Mouse (Mus musculus) heart, embryonic 14.5 days (tissue): ENCODE measurements around the gene Zdhhc1. TPM values are rescaled to one million over a fixed set of nuclear protein-coding genes. Genes with fewer than 3 reads are reported as not detected.

ENCODE experiments used
- ATAC-seq: fragments of 200-750 bp; cut with Nextera tagmentation; 2 replicates; pipeline ENCODE4 v1.8.0; 2017; ENCODE audit warnings: low read depth, moderate TSS enrichment; ENCODE audit not compliant: insufficient number of reproducible peaks, insufficient read depth, low FRiP score
- H3K27ac ChIP-seq, 2 experiments: fragments of 200-500 bp in 1 of 2; fragments of 300-500 bp in 1 of 2; sonication (generic) in 1 of 2; replicated peaks in 1 of 2; 2 replicates each; pipeline ENCODE4 v1.5.1; 2012 to 2014; ENCODE audit warnings: low read depth in 2 of 2, low read length in 2 of 2, control low read depth in 1 of 2, mild to moderate bottlenecking in 1 of 2, mixed read lengths in 1 of 2; ENCODE audit not compliant: control insufficient read depth in 1 of 2, insufficient read depth in 1 of 2
- H3K27me3 ChIP-seq: fragments of 300-500 bp; sonication (generic); 2 replicates; pipeline ENCODE4 v1.6.1; 2014; ENCODE audit warnings: mild to moderate bottlenecking, low read length, control low read depth; ENCODE audit not compliant: control insufficient read depth, insufficient read depth
- H3K36me3 ChIP-seq: fragments of 300-500 bp; sonication (generic); 2 replicates; pipeline ENCODE4 v1.6.1; 2014; ENCODE audit warnings: mild to moderate bottlenecking, control low read depth, low read length, mixed read lengths; ENCODE audit not compliant: control insufficient read depth, insufficient read depth
- H3K4me1 ChIP-seq, 2 experiments: fragments of 200-500 bp in 1 of 2; fragments of 300-500 bp in 1 of 2; sonication (generic) in 1 of 2; 2 replicates each; pipeline ENCODE4 v1.6.1; 2012 to 2014; ENCODE audit warnings: low read length in 2 of 2, control low read depth in 1 of 2, mixed read lengths in 1 of 2; ENCODE audit not compliant: control insufficient read depth in 2 of 2, insufficient read depth in 2 of 2
- H3K4me2 ChIP-seq: fragments of 300-500 bp; sonication (generic); 2 replicates; pipeline ENCODE4 v1.6.1; 2014; ENCODE audit warnings: mild to moderate bottlenecking, low read length
- H3K4me3 ChIP-seq, 2 experiments: fragments of 200-500 bp in 1 of 2; fragments of 300-500 bp in 1 of 2; sonication (generic) in 1 of 2; 2 replicates each; pipeline ENCODE4 v1.5.1; 2012 to 2014; ENCODE audit warnings: low read length in 2 of 2, mild to moderate bottlenecking in 2 of 2, control low read depth in 1 of 2, low read depth in 1 of 2, moderate library complexity in 1 of 2; ENCODE audit not compliant: control insufficient read depth in 1 of 2, insufficient read depth in 1 of 2
- H3K9ac ChIP-seq: fragments of 300-500 bp; sonication (generic); 2 replicates; pipeline ENCODE4 v1.6.1; 2014; ENCODE audit warnings: mild to moderate bottlenecking, low read length
- H3K9me3 ChIP-seq: fragments of 300-500 bp; sonication (generic); 2 replicates; pipeline ENCODE4 v1.6.1; 2016; ENCODE audit warnings: low read length, control low read depth; ENCODE audit not compliant: control insufficient read depth
- WGBS: fragments of 180-500 bp; shearing (Covaris S2); extraction: QIAGEN DNeasy Blood & Tissue Kit; methylation state at CpG from one replicate; pipeline ENCODE4 v1.1.7; 2014; 5-methylcytosine and 5-hydroxymethylcytosine counted together
- polyA plus RNA-seq: library from polyadenylated mRNA; unstranded; fragments of >200 nt; fragmentation: Nextera tagmentation; extraction: Ambion mirVana; gene quantifications from 2 replicates; pipeline ENCODE4 v1.2.1, GENCODE M21; 2014

Zdhhc1 gene
- polyA plus RNA-seq, 1 experiment from 2014 or later = 24.5 TPM

DNA sequence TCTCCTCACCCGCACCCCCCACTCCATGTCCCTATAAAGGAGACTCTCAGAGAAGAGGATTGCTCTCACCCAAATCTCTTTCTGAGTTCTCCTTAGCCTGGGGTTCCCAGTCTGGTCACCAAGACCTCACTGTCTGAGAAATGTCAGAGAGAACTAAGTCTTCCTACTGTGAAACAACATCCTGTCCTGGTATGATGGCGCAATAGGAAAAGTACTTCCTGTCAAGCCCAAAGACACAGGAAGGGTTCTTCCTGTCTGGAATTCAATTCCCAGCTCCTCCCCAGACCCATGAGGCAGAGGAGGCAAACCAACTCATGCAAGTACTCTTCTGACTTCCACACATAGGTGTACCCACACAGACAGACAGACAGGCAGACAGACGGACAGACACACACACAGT is 7.9 kb upstream of the Zdhhc1 start:
- Histone ChIP-seq H3K4me2 (no peak overlapping the region), H3K9ac (no peak overlapping the region), H3K9me3 (no peaks in the 10 kb centered on the region), H3K4me1 (peaks cover 0 to 3% of the 10 kb centered on the region in 2 experiments; a peak in 2 of 4 replicates), H3K4me3 (no peak overlapping the region), H3K36me3 (no peaks in the 10 kb centered on the region), H3K27ac (peak overlapping the region; percentile 62 to 76), H3K27me3 (no peaks in the 10 kb centered on the region)
- WGBS = 86% methylated on average over 3 of the region's 3 CpGs
- 0 out of 2 replicates have a peak, but pooled peaks have one; percentile 13 for ATAC-seq

DNA sequence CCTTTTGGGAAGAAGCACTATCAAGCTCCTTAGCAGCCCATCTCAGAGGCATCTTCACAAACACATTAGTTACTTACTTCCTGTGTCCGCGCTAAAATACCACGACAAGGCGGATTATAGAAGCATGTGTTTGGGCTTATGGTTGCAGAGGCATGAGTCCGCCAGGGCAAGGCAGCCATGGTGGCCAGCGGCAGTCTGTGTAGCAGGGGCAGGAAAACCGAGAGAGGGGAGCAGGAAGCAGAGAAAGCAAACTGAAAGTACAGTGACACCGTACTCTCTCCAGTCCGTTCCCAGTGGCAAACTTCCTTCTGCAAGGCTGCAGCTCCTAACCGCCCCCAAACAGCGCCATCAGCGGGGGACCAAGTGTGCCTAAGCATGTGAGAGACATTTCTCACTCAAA is 3.1 kb upstream of the Zdhhc1 start:
- Histone ChIP-seq H3K9ac (peak overlapping the region; percentile 8; the same call in 1 of the 2 replicates), H3K4me1 (peaks cover 4 to 13% of the 10 kb centered on the region in 2 experiments), H3K9me3 (no peaks in the 10 kb centered on the region), H3K4me2 (peak overlapping the region; percentile 29; the same call in 1 of the 2 replicates), H3K27ac (no peak overlapping the region), H3K36me3 (no peaks in the 10 kb centered on the region), H3K27me3 (no peaks in the 10 kb centered on the region), H3K4me3 (peak overlapping the region in 1 of 2 experiments; percentile 14; a peak in 2 of 4 replicates)
- 56% methylated on average over 12 of the region's 12 CpGs for WGBS
- no peak for ATAC-seq

DNA sequence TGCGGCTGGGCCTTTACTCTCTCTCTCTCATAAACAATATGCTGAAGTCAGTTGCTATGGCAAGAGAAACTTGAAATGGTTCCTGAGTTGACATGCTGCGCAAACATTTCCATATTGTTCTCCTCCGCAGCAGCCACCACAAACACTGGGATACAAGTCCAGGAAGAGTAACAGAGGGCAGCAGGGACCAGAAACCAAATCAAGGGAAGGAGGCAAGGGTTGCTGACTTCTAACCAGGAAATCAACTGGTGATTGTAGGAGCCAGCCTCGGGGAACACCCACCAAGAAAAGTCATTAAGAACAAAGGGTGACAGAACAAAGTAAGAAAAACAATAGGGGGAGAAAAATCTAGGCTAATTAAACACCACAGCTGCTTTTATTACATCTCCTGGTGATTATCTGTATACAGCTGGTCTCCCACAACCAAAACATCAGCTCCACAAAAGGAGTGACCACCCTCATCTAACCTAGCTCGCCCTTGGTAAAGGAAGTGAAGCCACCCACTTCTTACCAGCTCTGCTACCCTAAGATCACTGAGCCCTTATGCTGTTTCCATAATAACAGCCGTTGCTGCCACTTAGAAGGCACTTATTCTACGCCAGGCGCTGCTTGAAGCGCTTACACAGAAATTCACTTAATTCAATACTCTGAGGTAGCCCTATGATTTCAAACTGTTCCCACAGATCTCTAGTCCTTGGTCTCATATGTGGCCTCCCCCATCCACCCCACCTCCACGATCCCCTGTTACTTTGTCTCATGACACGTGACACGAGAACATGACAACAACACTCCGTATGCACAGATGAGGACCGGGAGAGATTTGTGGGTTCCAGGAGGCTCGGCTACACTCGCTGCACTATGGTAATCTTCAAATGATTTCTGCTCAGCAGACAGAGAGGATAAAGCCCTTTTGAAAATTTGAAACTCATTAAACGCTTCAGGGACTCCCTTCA is 1.1 kb downstream of the Zdhhc1 start:
- Histone ChIP-seq H3K27ac (peak overlapping the region in 1 of 2 experiments; percentile 14; a peak in 2 of 4 replicates), H3K27me3 (no peaks in the 10 kb centered on the region), H3K9ac (peak overlapping the region; percentile 91), H3K4me2 (peak overlapping the region; percentile 88), H3K9me3 (no peaks in the 10 kb centered on the region), H3K4me1 (peaks cover 6 to 17% of the 10 kb centered on the region in 2 experiments), H3K4me3 (peak overlapping the region; percentile 89 to 91), H3K36me3 (no peaks in the 10 kb centered on the region)
- ATAC-seq = no peak
- WGBS = 45% methylated on average over 17 of the region's 17 CpGs

DNA sequence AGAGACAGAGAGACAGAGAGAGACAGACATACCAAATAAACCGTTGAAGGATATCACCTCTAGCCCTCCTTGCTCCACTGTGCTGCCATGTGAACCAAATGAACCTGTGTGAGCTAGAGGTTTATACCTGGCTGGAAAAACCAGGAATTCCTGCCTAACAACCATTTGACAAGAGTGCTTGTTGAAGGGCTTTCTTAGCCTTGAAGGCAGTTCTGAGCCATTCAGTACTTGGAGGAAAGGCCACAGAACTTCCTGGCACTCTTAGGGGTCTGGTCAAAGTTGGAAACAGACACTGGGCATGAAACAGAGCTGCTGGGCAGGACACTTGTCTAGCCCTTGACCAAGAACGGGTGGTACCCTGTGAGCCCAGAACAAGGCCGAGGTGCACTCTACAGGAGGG is 2.1 kb downstream of the Zdhhc1 start:
- H3K9ac ChIP-seq = no peak overlapping the region
- 71% methylated on average over 3 of the region's 3 CpGs for WGBS
- no peaks in the 10 kb centered on the region for H3K36me3 ChIP-seq
- no peaks in the 10 kb centered on the region for H3K27me3 ChIP-seq
- H3K9me3 ChIP-seq = no peaks in the 10 kb centered on the region
- H3K27ac ChIP-seq = no peak overlapping the region; a peak in 1 of 4 replicates
- H3K4me1 ChIP-seq = peaks cover 6 to 25% of the 10 kb centered on the region in 2 experiments
- H3K4me3 ChIP-seq = no peak overlapping the region
- no peak overlapping the region for H3K4me2 ChIP-seq
- ATAC-seq = no peak

DNA sequence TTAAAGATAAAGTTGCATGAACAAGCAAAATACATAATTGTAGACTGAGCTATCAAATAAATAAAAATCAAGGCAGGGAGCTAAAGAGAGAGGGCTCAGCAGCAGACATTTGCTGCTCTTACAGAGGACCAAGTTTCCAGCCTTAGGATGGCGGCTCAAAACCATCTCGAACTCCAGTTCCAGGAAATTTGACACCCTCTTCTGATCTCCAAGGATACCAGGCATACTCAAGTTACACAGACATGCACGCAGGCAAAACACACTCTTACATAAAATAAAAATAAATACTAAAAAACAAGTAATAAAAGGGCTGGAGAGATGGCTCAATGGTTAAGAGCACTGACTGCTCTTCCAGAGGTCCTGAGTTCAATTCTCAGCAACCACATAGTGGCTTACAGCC is 3.2 kb downstream of the Zdhhc1 start:
- no peaks in the 10 kb centered on the region for H3K9me3 ChIP-seq
- no peak overlapping the region for H3K27ac ChIP-seq
- H3K27me3 ChIP-seq = no peaks in the 10 kb centered on the region
- H3K36me3 ChIP-seq = no peaks in the 10 kb centered on the region
- WGBS = 34% methylated on average over 3 of the region's 3 CpGs
- H3K9ac ChIP-seq = no peak overlapping the region
- ATAC-seq = no peak
- no peak overlapping the region for H3K4me3 ChIP-seq
- peaks cover 6 to 25% of the 10 kb centered on the region in 2 experiments for H3K4me1 ChIP-seq
- H3K4me2 ChIP-seq = no peak overlapping the region

DNA sequence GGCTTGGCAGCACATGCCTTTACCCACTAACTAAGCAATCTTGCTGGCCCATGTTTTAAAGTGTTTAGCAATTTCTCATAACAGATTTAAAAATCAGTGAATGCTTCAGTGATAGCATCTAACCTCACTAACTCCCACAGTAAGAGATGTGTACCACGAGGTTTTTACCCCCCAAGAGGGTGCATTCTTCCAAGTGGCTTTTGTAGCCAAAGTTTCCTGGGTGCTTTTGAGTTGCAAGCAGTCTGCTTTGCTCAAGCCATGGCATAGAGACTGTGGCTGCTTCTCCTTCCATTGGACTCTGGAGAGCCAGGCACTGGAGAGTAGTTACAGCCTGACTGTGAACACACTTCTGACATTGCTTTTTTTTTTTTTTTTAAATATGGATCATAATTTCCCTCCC is 7.4 kb downstream of the Zdhhc1 start:
- H3K4me1 ChIP-seq = peaks cover 2 to 12% of the 10 kb centered on the region in 2 experiments
- no peak overlapping the region for H3K27ac ChIP-seq
- no peak for ATAC-seq
- WGBS = 46% methylated on average over 1 of the region's 1 CpGs
- peaks cover 10% of the 10 kb centered on the region; the same call in 1 of the 2 replicates for H3K36me3 ChIP-seq
- no peaks in the 10 kb centered on the region for H3K9me3 ChIP-seq
- no peak overlapping the region for H3K9ac ChIP-seq
- no peak overlapping the region for H3K4me2 ChIP-seq
- no peak overlapping the region for H3K4me3 ChIP-seq
- no peaks in the 10 kb centered on the region for H3K27me3 ChIP-seq

DNA sequence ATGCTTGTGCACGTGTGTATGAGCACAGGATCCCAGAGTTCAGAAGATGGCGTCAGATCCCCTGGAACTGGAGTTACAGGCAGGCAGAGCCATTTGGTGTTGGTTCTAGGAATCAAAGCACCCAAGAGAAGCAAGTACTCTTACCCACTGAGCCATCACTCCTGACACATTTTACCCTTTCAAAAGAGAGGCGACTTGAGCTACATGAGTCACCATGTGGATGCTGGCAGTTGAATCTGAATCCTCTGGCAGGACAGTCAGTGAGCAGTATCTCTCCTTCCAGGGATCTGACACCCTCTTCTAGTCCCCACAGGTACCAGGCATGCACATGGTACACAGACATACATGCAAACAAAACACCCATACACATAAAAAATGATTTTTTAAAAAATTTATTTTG is 8.6 kb downstream of the Zdhhc1 start:
- WGBS = 56% methylated on average over 3 of the region's 3 CpGs

More for the DNA sequence above, 8.6 kb downstream of the Zdhhc1 start:
- no peak overlapping the region for H3K4me3 ChIP-seq
- H3K27ac ChIP-seq = no peak overlapping the region
- no peak overlapping the region for H3K4me2 ChIP-seq
- H3K9me3 ChIP-seq = no peaks in the 10 kb centered on the region
- no peaks in the 10 kb centered on the region for H3K27me3 ChIP-seq
- H3K36me3 ChIP-seq = peaks cover 12% of the 10 kb centered on the region; the same call in 1 of the 2 replicates
- H3K4me1 ChIP-seq = peaks cover 2 to 12% of the 10 kb centered on the region in 2 experiments
- ATAC-seq = no peak
- no peak overlapping the region for H3K9ac ChIP-seq
